Mouse (Mus musculus) C2C12 (cell line): ENCODE data around the gene 1700029I15Rik.

Experiments
- CTCF ChIP-seq: IDR thresholded peaks from one replicate; pipeline ENCODE4 v1.5.1; 2011; ENCODE audit not compliant: control insufficient read depth, insufficient read depth, insufficient read length
- MAX ChIP-seq: IDR thresholded peaks from one replicate; pipeline ENCODE4 v1.6.1; 2011; ENCODE audit warnings: mild to moderate bottlenecking, control low read depth
- MYOG ChIP-seq: IDR thresholded peaks from one replicate; pipeline ENCODE4 v1.6.1; 2011; ENCODE audit not compliant: control insufficient read depth, insufficient read length; ENCODE audit errors: extremely low read depth

GRCm38 (mm10) chr2:92391116-92391515 is 8.8 kb downstream of the 1700029I15Rik start:
- TF ChIP-seq CTCF, result no peak
- no peak for TF ChIP-seq MYOG
- TF ChIP-seq MAX, result no peak
